Mouse (Mus musculus) limb, embryonic 13.5 days (tissue): ENCODE measurements at regions not wholly inside any gene's neighbourhood (a gene's known extent, or its start where the extent isn't known, plus 50 kb on each side); places are given as distances from the start of the nearest gene placed in this dataset.
A peak's percentile ranks its signal among the peaks of the same experiment; 100 is the strongest.

Experiments used
- ATAC-seq: fragments of 200-750 bp; cut with Nextera tagmentation; 2 replicates; pipeline ENCODE4 v1.8.0; 2017; ENCODE audit warnings: low read depth, moderate number of reproducible peaks, moderate TSS enrichment; ENCODE audit not compliant: low FRiP score
- H3K27ac ChIP-seq: fragments of 300-500 bp; sonication (generic); 2 replicates; pipeline ENCODE4 v1.5.1; 2015; ENCODE audit warnings: inconsistent platforms, mild to moderate bottlenecking, moderate library complexity
- H3K27me3 ChIP-seq: fragments of 300-500 bp; sonication (generic); 2 replicates; pipeline ENCODE4 v1.6.1; 2015; ENCODE audit warnings: mild to moderate bottlenecking, inconsistent platforms
- H3K36me3 ChIP-seq: fragments of 300-500 bp; sonication (generic); 2 replicates; pipeline ENCODE4 v1.6.1; 2015; ENCODE audit warnings: inconsistent platforms, mild to moderate bottlenecking, moderate library complexity
- H3K4me1 ChIP-seq: fragments of 300-500 bp; sonication (generic); 2 replicates; pipeline ENCODE4 v1.6.1; 2015; ENCODE audit warnings: inconsistent platforms
- H3K4me2 ChIP-seq: fragments of 300-500 bp; sonication (generic); replicated peaks from 2 replicates; pipeline ENCODE4 v1.6.1; 2015; ENCODE audit warnings: inconsistent platforms, mild to moderate bottlenecking, moderate library complexity
- H3K4me3 ChIP-seq: fragments of 300-500 bp; sonication (generic); 2 replicates; pipeline ENCODE4 v1.5.1; 2015; ENCODE audit warnings: moderate library complexity, mild to moderate bottlenecking, inconsistent platforms
- H3K9ac ChIP-seq: fragments of 300-500 bp; sonication (generic); 2 replicates; pipeline ENCODE4 v1.6.1; 2015; ENCODE audit warnings: mild to moderate bottlenecking, inconsistent platforms
- H3K9me3 ChIP-seq: fragments of 300-500 bp; sonication (generic); 2 replicates; pipeline ENCODE4 v1.6.1; 2016; ENCODE audit warnings: inconsistent platforms
- WGBS: fragments of 180-500 bp; shearing (Covaris S2); methylation state at CpG from one replicate; pipeline ENCODE4 v1.1.7; 2015; 5-methylcytosine and 5-hydroxymethylcytosine counted together

DNA sequence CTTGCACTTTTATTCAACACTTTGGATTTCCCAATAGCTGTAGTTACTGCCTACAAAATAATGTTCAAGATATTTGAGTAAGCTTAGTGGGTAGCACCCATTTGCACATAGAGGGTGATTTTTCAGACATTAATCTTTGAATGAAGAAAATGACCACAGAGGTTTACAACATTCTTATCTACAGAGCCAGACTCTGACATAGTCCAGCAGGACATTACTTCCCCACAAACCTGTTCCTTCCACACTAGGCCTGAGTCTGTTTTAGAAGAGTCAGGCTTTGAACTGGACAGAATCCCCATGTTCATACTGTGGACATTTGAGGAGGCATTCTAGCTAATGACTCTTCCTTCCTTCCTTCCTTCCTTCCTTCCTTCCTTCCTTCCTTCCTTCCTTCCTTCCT lies 233.6 kb upstream of the P2ry1 start:
- H3K4me2 ChIP-seq, result no peak overlapping the region
- H3K4me3 ChIP-seq, result no peak overlapping the region
- no peaks in the 10 kb centered on the region for H3K9me3 ChIP-seq
- H3K27ac ChIP-seq, result no peak overlapping the region
- no peaks in the 10 kb centered on the region for H3K36me3 ChIP-seq
- H3K27me3 ChIP-seq, result no peaks in the 10 kb centered on the region
- no peak for ATAC-seq
- no peak overlapping the region for H3K9ac ChIP-seq
- H3K4me1 ChIP-seq, result no peaks in the 10 kb centered on the region; the same call in 1 of the 2 replicates

DNA sequence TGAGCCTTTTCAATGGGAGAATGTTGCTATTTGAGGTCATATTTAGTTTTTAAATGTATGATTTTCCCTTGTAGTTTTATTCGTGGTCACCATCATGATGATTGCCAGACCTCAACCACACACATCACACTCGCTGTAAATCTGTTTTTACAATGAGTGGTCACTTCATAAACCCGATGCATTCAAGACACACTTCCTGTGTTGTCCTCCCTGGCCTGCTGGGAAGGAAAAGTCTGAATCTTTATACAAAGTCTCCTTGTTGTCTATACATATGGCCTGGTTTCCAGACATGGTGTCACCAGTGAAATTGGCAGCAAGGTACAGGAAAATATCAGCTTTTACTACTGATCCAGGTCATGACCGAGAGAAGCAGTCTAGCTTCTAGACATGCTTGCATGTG lies 230.7 kb upstream of the P2ry1 start:
- H3K9ac ChIP-seq, result no peak overlapping the region
- 43% methylated on average over 4 of the region's 4 CpGs for WGBS
- peak overlapping the region; percentile 33; the same call in 1 of the 2 replicates for H3K27ac ChIP-seq
- no peaks in the 10 kb centered on the region; the same call in 1 of the 2 replicates for H3K4me1 ChIP-seq
- no peaks in the 10 kb centered on the region for H3K9me3 ChIP-seq
- ATAC-seq, result peak; percentile 76
- no peak overlapping the region for H3K4me2 ChIP-seq
- H3K4me3 ChIP-seq, result no peak overlapping the region
- no peaks in the 10 kb centered on the region for H3K36me3 ChIP-seq
- no peaks in the 10 kb centered on the region for H3K27me3 ChIP-seq

DNA sequence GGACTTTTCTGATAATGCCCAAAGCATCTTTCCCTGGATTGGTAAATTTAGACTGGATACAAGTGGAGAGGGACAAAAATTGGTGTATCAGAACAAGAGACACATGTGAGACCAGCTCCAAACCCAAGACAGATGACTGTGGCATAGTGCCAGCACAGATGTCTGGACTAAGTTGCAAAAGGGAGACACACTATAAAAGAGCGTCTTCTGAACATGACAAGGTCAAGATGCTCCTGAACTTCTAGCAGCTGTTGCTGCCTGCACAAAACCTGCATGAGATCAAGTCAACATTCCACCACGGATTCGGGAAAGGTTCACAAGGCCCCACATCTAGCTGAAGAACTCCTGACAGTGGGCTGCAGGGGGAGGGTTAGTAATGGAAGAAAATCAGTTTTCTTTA lies 229.2 kb upstream of the P2ry1 start:
- ATAC-seq, result peak; percentile 49; the same call in 1 of the 2 replicates
- no peak overlapping the region for H3K9ac ChIP-seq
- 59% methylated on average over 3 of the region's 3 CpGs for WGBS
- no peaks in the 10 kb centered on the region for H3K27me3 ChIP-seq
- no peaks in the 10 kb centered on the region for H3K9me3 ChIP-seq
- H3K4me3 ChIP-seq, result no peak overlapping the region
- no peaks in the 10 kb centered on the region; the same call in 1 of the 2 replicates for H3K4me1 ChIP-seq
- H3K4me2 ChIP-seq, result no peak overlapping the region
- H3K27ac ChIP-seq, result no peak overlapping the region
- H3K36me3 ChIP-seq, result no peaks in the 10 kb centered on the region

DNA sequence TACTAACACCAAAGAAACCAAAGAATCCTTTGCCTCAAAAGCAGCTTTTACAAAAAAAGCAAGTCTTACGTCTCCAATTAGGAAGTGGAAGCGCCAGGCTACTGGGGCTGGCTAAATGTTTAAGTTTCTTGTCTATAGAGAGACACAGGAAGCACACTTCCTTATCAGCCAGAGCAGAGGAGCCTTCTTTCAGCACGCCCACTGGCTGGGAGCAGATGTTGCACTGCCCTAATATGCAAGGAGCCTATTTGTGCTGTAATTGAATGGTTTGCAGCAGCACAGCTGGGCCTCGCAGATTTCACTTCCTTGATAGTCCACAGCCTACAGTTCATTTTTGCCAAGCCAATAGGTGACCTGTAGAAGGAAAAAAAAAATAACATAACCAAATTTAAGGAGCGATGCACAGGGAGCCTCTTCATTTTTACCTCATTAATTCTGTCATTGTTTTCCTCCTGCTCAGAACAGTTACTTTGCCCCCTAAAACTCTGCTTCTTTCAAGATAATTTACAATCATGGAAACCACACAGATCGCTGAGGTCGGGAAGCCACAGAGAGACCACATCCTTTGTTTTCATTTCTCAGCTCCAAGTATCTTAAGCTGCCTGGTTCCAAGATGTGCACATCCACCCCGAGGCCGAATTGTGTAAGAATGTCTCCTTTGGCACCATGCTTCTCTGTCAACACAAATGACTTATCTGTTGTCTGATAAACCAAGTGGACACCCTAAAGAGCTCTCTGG lies 217.3 kb upstream of the P2ry1 start:
- no peak overlapping the region for H3K9ac ChIP-seq
- 55% methylated on average over 9 of the region's 9 CpGs for WGBS
- H3K4me3 ChIP-seq, result no peak overlapping the region
- no peaks in the 10 kb centered on the region for H3K9me3 ChIP-seq
- no peak overlapping the region for H3K27ac ChIP-seq
- H3K36me3 ChIP-seq, result no peaks in the 10 kb centered on the region
- ATAC-seq, result no peak
- H3K4me2 ChIP-seq, result no peak overlapping the region
- H3K4me1 ChIP-seq, result peaks cover 14% of the 10 kb centered on the region; the same call in 1 of the 2 replicates
- no peaks in the 10 kb centered on the region for H3K27me3 ChIP-seq

DNA sequence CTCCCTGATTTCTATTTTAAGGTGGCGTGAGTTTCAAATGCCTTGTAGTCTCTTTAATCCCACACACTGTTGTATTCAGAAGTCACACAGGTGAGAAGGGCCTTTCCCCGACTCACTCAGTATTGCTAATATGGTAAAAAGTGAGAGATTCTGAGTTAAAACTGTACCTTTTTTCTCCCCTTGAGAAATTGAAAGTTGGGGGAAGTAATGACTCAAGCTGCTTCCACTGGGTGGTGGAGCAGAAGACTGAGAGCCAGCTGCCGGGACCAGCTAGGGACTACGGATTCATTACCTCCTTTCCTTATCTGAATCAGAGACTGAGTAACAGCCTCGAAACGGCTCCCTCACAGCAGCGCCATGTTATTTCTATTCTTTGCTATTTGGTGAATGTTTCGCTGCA lies 214.6 kb upstream of the P2ry1 start:
- ATAC-seq, result no peak
- Histone ChIP-seq H3K27ac (no peak overlapping the region), H3K27me3 (no peaks in the 10 kb centered on the region), H3K4me1 (peaks cover 23% of the 10 kb centered on the region), H3K9ac (no peak overlapping the region), H3K9me3 (no peaks in the 10 kb centered on the region), H3K4me2 (no peak overlapping the region), H3K36me3 (no peaks in the 10 kb centered on the region), H3K4me3 (no peak overlapping the region)
- 81% methylated on average over 8 of the region's 8 CpGs for WGBS

DNA sequence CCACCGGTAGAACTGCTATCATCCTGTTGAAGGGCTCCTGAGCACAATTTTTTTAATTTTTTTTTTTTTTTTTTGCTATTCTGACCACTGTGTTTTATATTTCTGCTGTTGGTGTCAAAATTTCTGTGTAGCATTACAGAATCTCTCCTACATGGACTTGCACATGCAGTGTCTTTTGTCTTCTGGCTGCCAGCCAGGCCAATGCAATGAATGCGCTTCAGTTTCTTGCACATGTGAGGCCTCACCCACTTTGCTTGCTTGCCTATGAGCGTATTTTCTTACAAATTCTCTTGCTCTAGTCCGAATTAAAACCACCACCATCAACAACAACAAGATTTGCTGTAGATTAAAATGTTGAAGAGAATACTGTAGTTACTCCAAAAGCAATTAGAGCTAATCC lies 213.2 kb upstream of the P2ry1 start:
- no peak for ATAC-seq
- H3K9me3 ChIP-seq, result no peaks in the 10 kb centered on the region
- 76% methylated on average over 4 of the region's 4 CpGs for WGBS

DNA sequence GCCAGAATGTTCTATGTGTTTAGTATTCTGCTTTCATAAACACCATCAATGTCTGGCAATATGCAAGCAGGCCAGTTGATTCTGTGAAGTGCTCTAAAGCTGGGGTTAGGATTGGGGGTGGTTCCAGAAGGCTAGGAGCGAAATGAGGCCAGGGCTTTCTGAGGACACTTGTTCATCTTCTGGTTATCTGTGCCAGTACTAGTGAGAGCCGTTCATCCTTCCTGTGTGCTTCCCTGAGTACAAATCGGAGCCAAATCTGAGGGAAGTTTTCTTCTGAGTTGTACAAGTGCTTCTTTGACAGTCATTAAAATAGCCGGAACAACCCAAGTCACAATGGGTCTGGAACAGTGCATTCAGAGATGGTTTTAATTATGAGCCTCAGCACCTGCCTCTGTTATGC lies 210.4 kb upstream of the P2ry1 start:
- H3K27me3 ChIP-seq, result no peaks in the 10 kb centered on the region
- WGBS, result 49% methylated on average over 4 of the region's 4 CpGs
- no peaks in the 10 kb centered on the region for H3K36me3 ChIP-seq
- H3K4me1 ChIP-seq, result peaks cover 17% of the 10 kb centered on the region
- H3K4me3 ChIP-seq, result no peak overlapping the region
- ATAC-seq, result no peak
- no peak overlapping the region for H3K4me2 ChIP-seq
- H3K9me3 ChIP-seq, result no peaks in the 10 kb centered on the region
- H3K9ac ChIP-seq, result no peak overlapping the region
- H3K27ac ChIP-seq, result no peak overlapping the region

More for the DNA sequence above, 213.2 kb upstream of the P2ry1 start:
- Histone ChIP-seq H3K4me1 (peaks cover 23% of the 10 kb centered on the region), H3K4me3 (no peak overlapping the region), H3K27me3 (no peaks in the 10 kb centered on the region), H3K27ac (no peak overlapping the region), H3K9ac (no peak overlapping the region), H3K4me2 (no peak overlapping the region), H3K36me3 (no peaks in the 10 kb centered on the region)

DNA sequence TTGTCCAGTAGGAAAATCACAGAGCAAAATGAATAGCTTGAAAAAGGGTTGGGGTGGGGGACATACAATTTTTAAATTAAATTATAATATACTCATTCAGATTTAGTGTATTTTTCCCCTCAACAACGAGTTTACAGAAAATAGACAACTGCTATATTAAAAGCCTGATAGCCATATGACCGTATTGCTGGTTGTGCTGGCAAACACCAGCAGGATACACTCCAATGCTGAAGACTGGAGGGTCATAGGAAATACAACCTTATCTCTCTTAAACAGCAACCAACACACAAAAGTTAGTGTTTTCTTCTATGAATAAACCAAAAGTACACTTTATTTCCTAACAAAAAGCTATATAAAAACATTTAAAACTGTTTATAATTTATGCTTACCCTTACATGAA lies 206.4 kb upstream of the P2ry1 start:
- H3K4me2 ChIP-seq, result no peak overlapping the region
- no peak overlapping the region for H3K9ac ChIP-seq
- no peak for ATAC-seq
- peaks cover 9% of the 10 kb centered on the region; the same call in 1 of the 2 replicates for H3K4me1 ChIP-seq
- no peaks in the 10 kb centered on the region for H3K36me3 ChIP-seq
- no peaks in the 10 kb centered on the region for H3K27me3 ChIP-seq
- no peak overlapping the region for H3K27ac ChIP-seq
- no peak overlapping the region for H3K4me3 ChIP-seq
- 81% methylated on average over 2 of the region's 2 CpGs for WGBS
- no peaks in the 10 kb centered on the region for H3K9me3 ChIP-seq

DNA sequence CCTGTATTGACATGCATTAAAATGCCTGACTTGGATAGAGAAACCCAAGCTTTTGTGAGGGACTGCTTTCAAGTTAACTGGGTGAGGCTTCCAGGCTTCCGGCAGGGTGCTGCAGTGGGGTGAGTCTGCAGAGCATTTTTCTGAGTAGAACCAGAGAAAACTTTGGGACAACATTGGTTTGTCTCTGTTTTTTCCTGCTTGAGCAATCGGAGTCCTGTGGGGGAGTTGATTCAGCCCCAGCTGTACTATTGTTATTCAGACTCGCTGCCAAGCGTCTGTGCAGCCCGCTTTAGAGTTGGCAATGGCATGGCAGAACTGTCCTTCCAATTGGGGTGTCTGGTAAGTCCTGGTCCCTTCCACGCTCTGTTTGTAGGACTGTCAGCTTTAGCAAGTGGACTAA lies 204.8 kb upstream of the P2ry1 start:
- H3K36me3 ChIP-seq, result no peaks in the 10 kb centered on the region
- H3K9ac ChIP-seq, result no peak overlapping the region
- H3K27ac ChIP-seq, result no peak overlapping the region
- ATAC-seq, result no peak
- H3K4me1 ChIP-seq, result no peaks in the 10 kb centered on the region
- no peaks in the 10 kb centered on the region for H3K27me3 ChIP-seq
- 85% methylated on average over 6 of the region's 6 CpGs for WGBS
- H3K4me2 ChIP-seq, result no peak overlapping the region
- no peak overlapping the region for H3K4me3 ChIP-seq
- no peaks in the 10 kb centered on the region for H3K9me3 ChIP-seq

DNA sequence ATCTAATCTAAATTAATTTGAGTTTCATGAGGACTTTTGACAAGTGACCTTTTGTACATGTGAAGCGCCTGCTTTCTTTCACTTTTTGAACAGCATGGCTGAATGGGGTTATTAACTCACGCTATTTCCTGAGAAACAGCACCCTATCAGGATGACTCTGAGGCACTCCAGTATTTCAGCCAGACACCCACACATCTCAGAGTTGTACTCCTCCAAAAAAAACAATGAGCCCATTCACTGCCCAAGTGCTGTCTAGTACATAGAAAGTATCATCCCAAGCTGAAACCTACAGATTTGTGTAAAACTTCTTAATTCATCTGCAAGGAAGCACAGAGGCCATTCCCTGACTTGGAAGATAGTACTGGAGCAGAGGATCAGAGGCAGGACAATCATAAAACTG lies 204.1 kb upstream of the P2ry1 start:
- H3K4me1 ChIP-seq, result no peaks in the 10 kb centered on the region
- no peak overlapping the region for H3K4me3 ChIP-seq
- no peaks in the 10 kb centered on the region for H3K9me3 ChIP-seq
- no peak overlapping the region for H3K4me2 ChIP-seq
- 81% methylated on average over 2 of the region's 2 CpGs for WGBS
- no peak overlapping the region for H3K9ac ChIP-seq
- no peak overlapping the region for H3K27ac ChIP-seq
- ATAC-seq, result no peak
- no peaks in the 10 kb centered on the region for H3K36me3 ChIP-seq
- no peaks in the 10 kb centered on the region for H3K27me3 ChIP-seq

DNA sequence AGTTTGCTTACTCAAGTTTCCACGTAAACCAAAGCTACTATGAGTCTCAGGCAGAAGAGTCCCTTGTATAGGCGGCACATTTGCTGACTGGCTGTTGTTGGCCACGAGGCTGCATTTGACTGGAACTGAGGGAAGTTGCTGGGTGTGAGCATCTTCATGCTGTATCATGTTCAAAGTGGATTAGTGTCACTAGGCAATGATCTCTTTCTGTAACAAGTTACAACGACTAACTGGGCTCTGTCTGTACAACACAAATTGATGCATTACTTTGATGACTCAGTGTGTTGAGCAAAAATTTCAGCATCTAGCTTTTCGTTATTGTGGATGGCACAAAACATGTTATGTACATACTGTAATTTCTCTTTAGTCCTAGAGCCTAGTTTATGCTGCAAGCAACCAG lies 203.7 kb upstream of the P2ry1 start:
- Histone ChIP-seq H3K27ac (no peak overlapping the region), H3K36me3 (no peaks in the 10 kb centered on the region), H3K9me3 (no peaks in the 10 kb centered on the region), H3K4me1 (no peaks in the 10 kb centered on the region), H3K9ac (no peak overlapping the region), H3K4me2 (no peak overlapping the region), H3K4me3 (no peak overlapping the region), H3K27me3 (no peaks in the 10 kb centered on the region)
- ATAC-seq, result no peak
- 77% methylated on average over 5 of the region's 5 CpGs for WGBS

DNA sequence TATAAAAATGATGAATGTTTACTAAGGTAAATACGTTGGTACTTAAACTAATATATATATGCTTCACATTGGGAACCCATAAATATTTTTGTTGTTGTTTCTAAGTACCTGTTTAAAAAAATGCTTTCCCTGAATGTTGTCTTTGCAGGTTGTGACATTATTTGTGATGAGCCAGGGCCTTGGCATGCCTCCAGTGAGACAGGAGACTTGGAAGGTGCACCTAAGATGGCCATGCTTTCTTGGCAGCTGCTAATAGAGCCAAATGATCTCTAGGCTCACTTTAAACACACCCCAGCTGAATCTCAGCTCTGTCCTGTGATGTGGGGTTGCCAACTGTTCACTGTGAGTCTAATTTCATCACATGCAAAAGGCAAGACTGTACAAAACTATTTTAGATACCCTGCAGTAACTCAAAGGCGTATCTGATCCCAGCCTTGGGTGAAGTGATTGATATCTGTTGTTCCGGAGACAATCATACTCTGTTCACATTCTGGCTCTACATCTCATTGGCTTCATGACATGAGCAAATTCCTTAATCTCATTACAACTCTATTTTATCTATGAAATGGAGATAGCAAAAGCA lies 197.8 kb upstream of the P2ry1 start:
- no peak for ATAC-seq
- WGBS, result 94% methylated on average over 3 of the region's 3 CpGs
- Histone ChIP-seq H3K4me3 (no peak overlapping the region), H3K27ac (no peak overlapping the region), H3K9ac (no peak overlapping the region), H3K27me3 (no peaks in the 10 kb centered on the region), H3K4me1 (no peaks in the 10 kb centered on the region), H3K4me2 (no peak overlapping the region), H3K36me3 (no peaks in the 10 kb centered on the region), H3K9me3 (no peaks in the 10 kb centered on the region)

DNA sequence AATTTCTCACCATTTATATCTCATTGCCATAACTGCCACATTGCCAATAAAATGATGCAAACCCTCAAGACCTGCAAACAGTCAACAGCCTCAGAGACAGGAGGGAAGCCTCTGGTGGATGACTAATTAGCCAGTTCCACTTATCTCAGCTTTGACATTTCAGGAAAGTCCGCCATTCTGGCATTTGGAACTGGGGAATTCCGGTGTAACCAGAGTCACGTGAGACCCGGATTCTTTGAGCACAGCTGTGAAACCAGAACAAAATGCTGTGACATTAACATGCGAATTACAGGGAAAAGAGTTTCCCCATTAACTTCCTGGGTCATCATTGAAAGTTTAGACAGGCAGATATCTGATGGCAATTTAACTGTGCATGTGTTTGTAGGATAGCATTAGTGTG lies 190.7 kb upstream of the P2ry1 start:
- Histone ChIP-seq H3K4me2 (no peak overlapping the region), H3K27ac (no peak overlapping the region), H3K36me3 (no peaks in the 10 kb centered on the region), H3K27me3 (no peaks in the 10 kb centered on the region), H3K4me1 (0 out of 2 replicates have a peak, but pooled peaks cover 5% of the 10 kb centered on the region), H3K9ac (no peak overlapping the region), H3K4me3 (no peak overlapping the region), H3K9me3 (no peaks in the 10 kb centered on the region)
- WGBS, result 61% methylated on average over 5 of the region's 5 CpGs
- ATAC-seq, result no peak
